Mouse (Mus musculus): ENCODE results near the gene Aamdc.

DNA sequence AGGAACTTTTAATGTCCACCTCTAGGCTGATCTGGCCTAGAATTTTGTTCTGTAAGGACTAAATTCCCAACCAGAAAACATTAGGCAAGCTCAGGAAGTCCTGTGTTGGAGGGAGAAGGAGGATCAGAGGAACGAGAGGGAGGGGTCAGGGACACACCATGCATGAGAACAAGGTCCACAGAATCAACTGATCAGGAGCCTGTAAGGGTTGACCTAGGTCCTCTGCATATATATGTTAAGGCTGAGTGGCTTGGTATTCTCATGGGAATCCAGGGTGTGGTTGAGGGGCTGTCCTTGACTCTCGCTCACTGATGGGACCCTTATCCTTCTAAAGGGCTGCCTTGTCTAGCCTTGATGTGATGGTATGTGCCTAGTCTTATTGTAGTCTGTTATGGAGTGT lies 15.7 kb downstream of the Aamdc start:
- TF ChIP-seq BHLHE40 (IDR thresholded peaks at IDR 0.05; ENCODE audit: low read depth, low read length), result no peak
- no peak for TF ChIP-seq CTCF (conservative IDR thresholded peaks at IDR 0.05 in 1 of 2, IDR thresholded peaks at IDR 0.05 in 1 of 2; ENCODE audit: low read depth in 2 of 2, low read length in 2 of 2)
- TF ChIP-seq CHD2 (IDR thresholded peaks at IDR 0.05; ENCODE audit: low read length), result no peak
- TF ChIP-seq JUN (IDR thresholded peaks at IDR 0.05; ENCODE audit: insufficient read depth, low read depth, low read length), result no peak
- TF ChIP-seq MYC (IDR thresholded peaks at IDR 0.05; ENCODE audit: low read depth, low read length), result no peak
- no peak for TF ChIP-seq MEF2A (IDR thresholded peaks at IDR 0.05; ENCODE audit: borderline replicate concordance, low read depth, low read length)
- no peak for TF ChIP-seq EP300 (IDR thresholded peaks at IDR 0.05; ENCODE audit: low read length)
- no peak for TF ChIP-seq POLR2A (IDR thresholded peaks at IDR 0.05; ENCODE audit: low read depth, low read length)
- TF ChIP-seq SIN3A (IDR thresholded peaks at IDR 0.05; ENCODE audit: low read length), result no peak
- TF ChIP-seq USF2 (conservative IDR thresholded peaks at IDR 0.05; ENCODE audit: low read depth, low read length), result no peak
- TF ChIP-seq ZMIZ1 (IDR thresholded peaks at IDR 0.05; ENCODE audit: low read depth, low read length), result no peak

All from CH12.LX (cell line).